8 mouse cellular contexts compared by ENCODE assay signal in genomic region chr3:96636448-96636847, GRCm38 (mm10). TPM values are rescaled to one million over a fixed set of nuclear protein-coding genes. Genes with fewer than 3 reads are reported as not detected.
DNase-seq lines count a peak whose midpoint lies in the region; ATAC-seq and TF ChIP-seq lines count a peak whose summit lies in the region.

No protein-coding gene starts in this region.

- H3K4me3 ChIP-seq in heart, embryonic 15.5 days, result peak overlapping the region; percentile 84
- peak overlapping the region; percentile 93 for H3K4me3 ChIP-seq in E14TG2a.4 (replicated peaks; ENCODE audit: low read length)
- peak overlapping the region; percentile 93 for H3K4me3 ChIP-seq in forebrain, embryonic 15.5 days
- peak overlapping the region; percentile 81 for H3K4me3 ChIP-seq in liver, embryonic 16.5 days (ENCODE audit: low read depth, low read length)

- H3K9me3 ChIP-seq in heart, embryonic 15.5 days (replicated peaks), result no peaks in the 10 kb centered on the region
- no peaks in the 10 kb centered on the region for H3K9me3 ChIP-seq in E14TG2a.4 (ENCODE audit: low read length)
- H3K9me3 ChIP-seq in forebrain, embryonic 15.5 days, result no peaks in the 10 kb centered on the region
- H3K9me3 ChIP-seq in liver, embryonic 16.5 days (replicated peaks; ENCODE audit: control insufficient read depth, low read length), result no peaks in the 10 kb centered on the region

- WGBS in heart, embryonic 15.5 days, result 61% methylated on average over 11 of the region's 11 CpGs
- 69% methylated on average over 11 of the region's 11 CpGs for WGBS in forebrain, embryonic 15.5 days
- 45% methylated on average over 11 of the region's 11 CpGs for WGBS in liver, embryonic 16.5 days (ENCODE audit: insufficient replicate concordance)

- H3K4me1 ChIP-seq in heart, embryonic 15.5 days (replicated peaks), result peaks cover 14% of the 10 kb centered on the region
- peaks cover 55% of the 10 kb centered on the region for H3K4me1 ChIP-seq in E14TG2a.4 (replicated peaks; ENCODE audit: low read depth, low read length)
- H3K4me1 ChIP-seq in forebrain, embryonic 15.5 days, result peaks cover 24% of the 10 kb centered on the region
- H3K4me1 ChIP-seq in liver, embryonic 16.5 days (ENCODE audit: control insufficient read depth, low read depth, low read length), result peaks cover 22% of the 10 kb centered on the region

- H3K4me2 ChIP-seq in heart, embryonic 15.5 days, result peak overlapping the region; percentile 76
- H3K4me2 ChIP-seq in forebrain, embryonic 15.5 days (replicated peaks), result peak overlapping the region; percentile 84
- H3K4me2 ChIP-seq in liver, embryonic 16.5 days (ENCODE audit: low read depth, low read length), result peak overlapping the region; percentile 83

- no peaks in the 10 kb centered on the region for H3K27me3 ChIP-seq in heart, embryonic 15.5 days
- H3K27me3 ChIP-seq in E14TG2a.4 (ENCODE audit: insufficient read depth, low read length), result no peaks in the 10 kb centered on the region
- H3K27me3 ChIP-seq in forebrain, embryonic 15.5 days, result no peaks in the 10 kb centered on the region
- H3K27me3 ChIP-seq in liver, embryonic 16.5 days (ENCODE audit: control insufficient read depth, insufficient read depth, low read depth, low read length), result no peaks in the 10 kb centered on the region

- intact Hi-C loops in heart, postnatal 36 days (cut with DNase I), result no loop called here

- peaks cover 27% of the 10 kb centered on the region for H3K36me3 ChIP-seq in heart, embryonic 15.5 days
- peaks cover 63% of the 10 kb centered on the region for H3K36me3 ChIP-seq in E14TG2a.4 (ENCODE audit: insufficient read depth, low read length)
- peaks cover 39% of the 10 kb centered on the region for H3K36me3 ChIP-seq in forebrain, embryonic 15.5 days
- peaks cover 10% of the 10 kb centered on the region for H3K36me3 ChIP-seq in liver, embryonic 16.5 days (ENCODE audit: control insufficient read depth, insufficient read depth)

- no peak overlapping the region for H3K27ac ChIP-seq in heart, embryonic 15.5 days
- H3K27ac ChIP-seq in forebrain, embryonic 15.5 days (replicated peaks), result no peak overlapping the region
- no peak overlapping the region for H3K27ac ChIP-seq in liver, embryonic 16.5 days (ENCODE audit: low read length)

- H3K9ac ChIP-seq in heart, embryonic 15.5 days, result peak overlapping the region; percentile 88
- H3K9ac ChIP-seq in forebrain, embryonic 15.5 days (replicated peaks), result no peak overlapping the region; the same call in 1 of the 2 replicates
- peak overlapping the region; percentile 96; the same call in 1 of the 2 replicates for H3K9ac ChIP-seq in liver, embryonic 16.5 days (ENCODE audit: low read depth, low read length)

- no peak for TF ChIP-seq CTCF in E14TG2a.4 (conservative IDR thresholded peaks at IDR 0.05; ENCODE audit: low read length)

- no peak for DNase-seq in heart, postnatal 36 days
- DNase-seq in left cerebral cortex, adult 18-20 months (ENCODE audit: low spot score in 2 of 2), result no peak
- DNase-seq in gastrocnemius, postnatal 25 days, result no peak
- no peak for DNase-seq in embryo, embryonic 10.5 days (ENCODE audit: low spot score)

- no peak for ATAC-seq in heart, embryonic 15.5 days (replicated peaks; ENCODE audit: insufficient number of reproducible peaks, insufficient read depth, low FRiP score, low read depth)
- no peak for ATAC-seq in forebrain, embryonic 15.5 days (replicated peaks)
- ATAC-seq in liver, embryonic 16.5 days (ENCODE audit: low read depth), result no peak

RNA-seq across cellular contexts. Expression of gene Gm42957, which starts 1.2 kb away (rescaled TPM):
- polyA plus RNA-seq in heart, embryonic 15.5 days (2015; fragmentation: Nextera tagmentation; extraction: Ambion mirVana), result 0.10 and 0.15 TPM in 2 replicates
- not detected for total RNA-seq in heart, postnatal 36 days (2021)
- 0.08 TPM in 1 of 2 replicates, not detected in the other for polyA plus RNA-seq in forebrain, embryonic 15.5 days (2015; fragmentation: Nextera tagmentation; extraction: Ambion mirVana)
- 0.02 TPM in 1 of 2 replicates, not detected in the other for polyA plus RNA-seq in liver, embryonic 16.5 days (2015; fragmentation: Nextera tagmentation; extraction: Ambion mirVana)
- under 1 TPM; 0.59 to 0.65 TPM for total RNA-seq in left cerebral cortex, adult 18-20 months (2021)
- under 1 TPM; 0.10 to 0.13 TPM for total RNA-seq in gastrocnemius, postnatal 25 days (2021)

RNA-seq across cellular contexts. Expression of gene Pex11b, which starts 1.3 kb away (rescaled TPM):
- polyA plus RNA-seq in heart, embryonic 15.5 days (2015; fragmentation: Nextera tagmentation; extraction: Ambion mirVana), result 35.5 and 37.6 TPM in 2 replicates
- total RNA-seq in heart, postnatal 36 days (2021), result 10 to 100 TPM; 33.5 to 36.8 TPM
- 57.3 and 58.6 TPM in 2 replicates for polyA plus RNA-seq in forebrain, embryonic 15.5 days (2015; fragmentation: Nextera tagmentation; extraction: Ambion mirVana)
- polyA plus RNA-seq in liver, embryonic 16.5 days (2015; fragmentation: Nextera tagmentation; extraction: Ambion mirVana), result 14.5 and 15.3 TPM in 2 replicates
- total RNA-seq in left cerebral cortex, adult 18-20 months (2021), result 10 to 100 TPM; 59.1 to 65.7 TPM
- 10 to 100 TPM; 20.4 to 22.1 TPM for total RNA-seq in gastrocnemius, postnatal 25 days (2021)

RNA-seq across cellular contexts. Expression of gene Rbm8a, which starts 6.7 kb away (rescaled TPM):
- 73.9 and 78.7 TPM in 2 replicates for polyA plus RNA-seq in heart, embryonic 15.5 days (2015; fragmentation: Nextera tagmentation; extraction: Ambion mirVana)
- total RNA-seq in heart, postnatal 36 days (2021), result 10 to 100 TPM; 30.9 to 40.9 TPM
- 132 and 144 TPM in 2 replicates for polyA plus RNA-seq in forebrain, embryonic 15.5 days (2015; fragmentation: Nextera tagmentation; extraction: Ambion mirVana)
- 48.1 and 48.4 TPM in 2 replicates for polyA plus RNA-seq in liver, embryonic 16.5 days (2015; fragmentation: Nextera tagmentation; extraction: Ambion mirVana)
- 10 to 100 TPM; 41.5 to 49.6 TPM for total RNA-seq in left cerebral cortex, adult 18-20 months (2021)
- 10 to 100 TPM; 22.9 to 24.1 TPM for total RNA-seq in gastrocnemius, postnatal 25 days (2021)

RNA-seq across cellular contexts. Expression of gene Itga10, which starts 8.9 kb away (rescaled TPM):
- 1.00 and 1.2 TPM in 2 replicates for polyA plus RNA-seq in heart, embryonic 15.5 days (2015; fragmentation: Nextera tagmentation; extraction: Ambion mirVana)
- total RNA-seq in heart, postnatal 36 days (2021), result under 1 TPM; 0.61 to 0.62 TPM
- polyA plus RNA-seq in forebrain, embryonic 15.5 days (2015; fragmentation: Nextera tagmentation; extraction: Ambion mirVana), result 0.55 and 0.65 TPM in 2 replicates
- 0.17 and 0.18 TPM in 2 replicates for polyA plus RNA-seq in liver, embryonic 16.5 days (2015; fragmentation: Nextera tagmentation; extraction: Ambion mirVana)
- total RNA-seq in left cerebral cortex, adult 18-20 months (2021), result 1 to 10 TPM; 2.3 to 2.5 TPM
- total RNA-seq in gastrocnemius, postnatal 25 days (2021), result 1 to 10 TPM in 1 of 2 experiments, under 1 TPM in 1; 0.70 to 1.2 TPM

RNA-seq across cellular contexts. Expression of gene Ankrd35, which starts 33.5 kb away (rescaled TPM):
- polyA plus RNA-seq in heart, embryonic 15.5 days (2015; fragmentation: Nextera tagmentation; extraction: Ambion mirVana), result 0.31 and 0.56 TPM in 2 replicates
- 1 to 10 TPM in 1 of 2 experiments, under 1 TPM in 1; 0.78 to 1.7 TPM for total RNA-seq in heart, postnatal 36 days (2021)
- 1.5 and 1.9 TPM in 2 replicates for polyA plus RNA-seq in forebrain, embryonic 15.5 days (2015; fragmentation: Nextera tagmentation; extraction: Ambion mirVana)
- 0.22 and 0.28 TPM in 2 replicates for polyA plus RNA-seq in liver, embryonic 16.5 days (2015; fragmentation: Nextera tagmentation; extraction: Ambion mirVana)
- 1 to 10 TPM; 8.1 to 9.0 TPM for total RNA-seq in left cerebral cortex, adult 18-20 months (2021)
- total RNA-seq in gastrocnemius, postnatal 25 days (2021), result under 1 TPM; 0.51 to 0.67 TPM
